ENCODE assay signal across 11 mouse cellular contexts in genomic region chr15:77694687-77695295, GRCm38 (mm10). TPM values are rescaled to one million over a fixed set of nuclear protein-coding genes. Genes with fewer than 3 reads are reported as not detected.
A peak's percentile ranks its signal among the peaks of the same experiment; 100 is the strongest.
DNase-seq lines count a peak whose midpoint lies in the region; TF ChIP-seq lines count a peak whose summit lies in the region.
"Not testable (repeated sequence)": the region's sequence is repeated elsewhere in the genome, so short reads cannot be mapped to it uniquely, and the experiment has no call there.
"Had no signal": no experiment of that assay in that cellular context is flagged by ENCODE, and none has a peak within 500 bp of the region (broad histone marks: within the 10 kb centered on the region; RNA-seq: fewer than 3 reads in every experiment).

No protein-coding gene starts in this region.

- not testable (repeated sequence) for H3K9me3 ChIP-seq in ES-E14 (ENCODE audit: control insufficient read depth, insufficient read depth, low read depth, low read length); embryonic facial prominence, embryonic 10.5 days; hindbrain, embryonic 10.5 days; midbrain, embryonic 10.5 days (replicated peaks)

- WGBS in embryonic facial prominence, embryonic 10.5 days, result 38% methylated on average over 11 of the region's 15 CpGs
- WGBS in hindbrain, embryonic 10.5 days, result 43% methylated on average over 11 of the region's 15 CpGs
- WGBS in midbrain, embryonic 10.5 days, result 54% methylated on average over 12 of the region's 15 CpGs

- H3K27ac ChIP-seq in ES-E14 (ENCODE audit: insufficient read depth, low read depth, low read length, poor library complexity, severe bottlenecking); embryonic facial prominence, embryonic 10.5 days (replicated peaks); hindbrain, embryonic 10.5 days; midbrain, embryonic 10.5 days (replicated peaks): not testable (repeated sequence)

- not testable (repeated sequence) for DNase-seq in ES-E14 (ENCODE audit: low read depth, low spot score)
- DNase-seq in adrenal gland, postnatal 36 days, result peak; percentile 33 to 35
- peak; percentile 38 for DNase-seq in embryonic facial prominence, embryonic 10.5 days (ENCODE audit: low spot score)
- DNase-seq in hindbrain, embryonic 10.5 days (ENCODE audit: low spot score), result peak; percentile 41
- DNase-seq in left cerebral cortex, adult 11 months (ENCODE audit: low spot score), result peak; percentile 9
- DNase-seq in midbrain, embryonic 10.5 days (ENCODE audit: low spot score), result peak; percentile 14
- DNase-seq in spleen, postnatal 14 days (ENCODE audit: low spot score in 2 of 2), result peak; percentile 2 to 8

- H3K4me3 ChIP-seq in ES-E14 (ENCODE audit: insufficient read depth in 1 of 2, low read depth in 1 of 2, low read length in 2 of 2, poor library complexity in 1 of 2, severe bottlenecking in 1 of 2); embryonic facial prominence, embryonic 10.5 days; hindbrain, embryonic 10.5 days; midbrain, embryonic 10.5 days: not testable (repeated sequence)

- not testable (repeated sequence) for H3K36me3 ChIP-seq in ES-E14 (ENCODE audit: control insufficient read depth, insufficient read depth, low read length, poor library complexity, severe bottlenecking); embryonic facial prominence, embryonic 10.5 days (replicated peaks); hindbrain, embryonic 10.5 days; midbrain, embryonic 10.5 days

- not testable (repeated sequence) for H3K4me1 ChIP-seq in ES-E14 (ENCODE audit: control insufficient read depth in 2 of 2, insufficient read depth in 2 of 2, low read length in 2 of 2, poor library complexity in 1 of 2); embryonic facial prominence, embryonic 10.5 days; hindbrain, embryonic 10.5 days (replicated peaks); midbrain, embryonic 10.5 days

- in situ Hi-C loops in ES-E14 (cut with MboI; ENCODE audit: low sequenced_read_pairs in 2 of 2, unreplicated experiment in 2 of 2), result not testable (repeated sequence)

- not testable (repeated sequence) for H3K9ac ChIP-seq in ES-E14 (ENCODE audit: insufficient read depth, low read depth, low read length, poor library complexity, severe bottlenecking)

- not testable (repeated sequence) for H3K27me3 ChIP-seq in embryonic facial prominence, embryonic 10.5 days (replicated peaks; ENCODE audit: low read depth, poor library complexity, severe bottlenecking); hindbrain, embryonic 10.5 days (ENCODE audit: insufficient read depth, poor library complexity, severe bottlenecking); midbrain, embryonic 10.5 days (ENCODE audit: low read depth, poor library complexity, severe bottlenecking)

TF ChIP-seq in ES-E14, 5 proteins besides CTCF, POLR2A, EP300 and RAD21:
- TF ChIP-seq ZC3H11A (IDR thresholded peaks at IDR 0.05; ENCODE audit: borderline replicate concordance, low read depth, low read length), result 0 out of 2 replicates have a peak, but pooled peaks have one; percentile 7

RNA-seq across cellular contexts. Expression of gene Apol7e, which starts 3.9 kb away (rescaled TPM):
- total RNA-seq in ES-E14 (2012; rRNA removed), result 0.13 TPM in 1 of 2 replicates, not detected in the other
- not detected for total RNA-seq in adrenal gland, postnatal 36 days (2021)
- not detected in 2 replicates for polyA plus RNA-seq in embryonic facial prominence, embryonic 10.5 days (2016; fragmentation: Nextera tagmentation; extraction: Ambion mirVana)
- polyA plus RNA-seq in hindbrain, embryonic 10.5 days (2016; fragmentation: Nextera tagmentation; extraction: Ambion mirVana), result not detected in 2 replicates
- polyA plus RNA-seq in midbrain, embryonic 10.5 days (2016; fragmentation: Nextera tagmentation; extraction: Ambion mirVana), result not detected in 2 replicates
- polyA plus RNA-seq: kidney, embryonic 16.5 days; midbrain, embryonic 16.5 days had no signal

RNA-seq across cellular contexts. Expression of gene Apol9b, which starts 34.0 kb away (rescaled TPM):
- not detected in 2 replicates for total RNA-seq in ES-E14 (2012; rRNA removed)
- total RNA-seq in adrenal gland, postnatal 36 days (2021), result 1 to 10 TPM; 1.1 to 1.2 TPM
- not detected in 2 replicates for polyA plus RNA-seq in embryonic facial prominence, embryonic 10.5 days (2016; fragmentation: Nextera tagmentation; extraction: Ambion mirVana)
- not detected in 2 replicates for polyA plus RNA-seq in hindbrain, embryonic 10.5 days (2016; fragmentation: Nextera tagmentation; extraction: Ambion mirVana)
- not detected in 2 replicates for polyA plus RNA-seq in midbrain, embryonic 10.5 days (2016; fragmentation: Nextera tagmentation; extraction: Ambion mirVana)
- polyA plus RNA-seq: midbrain, embryonic 16.5 days had no signal

RNA-seq across cellular contexts. Expression of gene Apol11b, which starts 51.7 kb away (rescaled TPM):
- total RNA-seq in ES-E14 (2012; rRNA removed), result not detected in 2 replicates
- under 1 TPM; 0.33 to 0.83 TPM for total RNA-seq in adrenal gland, postnatal 36 days (2021)
- polyA plus RNA-seq in embryonic facial prominence, embryonic 10.5 days (2016; fragmentation: Nextera tagmentation; extraction: Ambion mirVana), result not detected in 2 replicates
- polyA plus RNA-seq in hindbrain, embryonic 10.5 days (2016; fragmentation: Nextera tagmentation; extraction: Ambion mirVana), result not detected in 2 replicates
- not detected in 2 replicates for polyA plus RNA-seq in midbrain, embryonic 10.5 days (2016; fragmentation: Nextera tagmentation; extraction: Ambion mirVana)
- polyA plus RNA-seq: heart, embryonic 11.5 days; limb, embryonic 14.5 days; midbrain, embryonic 16.5 days had no signal
